Mouse (Mus musculus) embryonic fibroblast, embryonic 13.5 days (primary cell): ENCODE results near the gene Uck2.

Source experiments
- CTCF ChIP-seq: IDR thresholded peaks from 2 replicates; pipeline ENCODE4 v1.5.1; 2011; ENCODE audit warnings: mild to moderate bottlenecking, control low read depth, low read length, moderate library complexity, borderline replicate concordance; ENCODE audit not compliant: insufficient read depth
- POLR2A ChIP-seq: IDR thresholded peaks from 2 replicates; pipeline ENCODE4 v1.6.1; 2011; ENCODE audit warnings: low read depth, mild to moderate bottlenecking, control low read depth, low read length, moderate library complexity

DNA sequence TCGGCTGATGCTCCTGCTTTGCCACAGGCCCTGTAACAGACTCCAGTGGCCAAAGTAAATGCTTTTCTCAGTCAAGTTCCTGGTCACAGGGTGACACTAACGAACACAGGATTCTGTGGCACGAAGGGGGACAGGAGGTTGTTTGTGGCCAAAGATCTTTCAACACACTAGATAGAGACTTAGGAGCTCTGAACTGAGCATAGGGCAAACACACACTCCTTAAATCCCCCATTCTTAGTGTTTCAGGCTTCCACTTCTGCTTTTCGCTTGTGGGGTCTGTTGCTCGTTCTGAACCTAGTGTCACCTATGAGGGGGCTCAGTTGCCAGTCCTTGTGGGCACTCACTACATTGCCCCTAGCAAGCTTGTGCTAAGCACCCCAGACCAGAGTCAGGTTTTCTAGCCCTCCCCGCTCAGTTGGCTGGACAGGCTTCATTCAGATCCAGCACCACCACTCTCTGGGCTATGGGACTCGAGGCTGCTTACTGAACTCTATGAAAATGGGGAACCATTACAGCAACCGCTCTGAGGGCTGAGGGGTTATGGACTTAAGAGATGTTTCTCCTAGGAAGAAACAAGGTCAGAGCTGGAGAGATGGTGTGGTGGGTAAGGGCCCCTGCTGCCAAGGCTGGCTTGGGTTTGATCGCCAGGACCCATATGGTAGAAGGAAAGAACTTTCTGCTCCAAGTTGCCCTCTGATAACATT is 16.6 kb downstream of the Uck2 start:
- TF ChIP-seq CTCF (no peak), POLR2A (no peak)
